12 mouse cellular contexts compared by ENCODE assay signal in the genomic region with DNA sequence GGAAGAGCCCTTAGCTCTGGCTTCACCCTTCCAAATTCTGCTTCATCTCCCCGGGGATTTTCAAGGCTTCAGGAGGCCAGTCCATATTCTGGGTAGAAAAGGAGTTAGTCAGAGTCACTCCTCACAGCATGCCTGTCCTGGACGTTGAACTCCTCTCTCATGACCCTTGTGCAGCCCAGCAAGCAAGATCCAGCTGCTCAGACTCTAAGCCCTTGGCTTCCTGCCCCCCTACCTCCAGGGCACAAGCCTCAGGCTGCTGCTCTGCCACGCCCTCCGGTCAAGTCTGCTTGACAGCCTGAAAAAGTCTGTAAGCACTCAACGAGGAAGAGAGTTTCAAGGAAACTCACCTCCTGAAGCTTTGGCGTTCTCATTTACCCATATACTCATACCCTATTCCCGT. TPM values are rescaled to one million over a fixed set of nuclear protein-coding genes. Genes with fewer than 3 reads are reported as not detected.
DNase-seq lines count a peak whose midpoint lies in the region; ATAC-seq and TF ChIP-seq lines count a peak whose summit lies in the region.
"Had no signal": no experiment of that assay in that cellular context is flagged by ENCODE, and none has a peak within 500 bp of the region (broad histone marks: within the 10 kb centered on the region; RNA-seq: fewer than 3 reads in every experiment).

No protein-coding gene starts in this region.

- peak overlapping the region; percentile 94 for H3K27ac ChIP-seq in ES-Bruce4 (ENCODE audit: insufficient read depth, low read length)
- no peak overlapping the region for H3K27ac ChIP-seq in intestine, embryonic 15.5 days
- H3K27ac ChIP-seq in lung, postnatal 0 days (ENCODE audit: low read length), result peak overlapping the region; percentile 38; the same call in 1 of the 2 replicates
- no peak overlapping the region for H3K27ac ChIP-seq in forebrain, embryonic 14.5 days (ENCODE audit: low read depth, low read length)
- H3K27ac ChIP-seq: hindbrain, embryonic 15.5 days had no signal

- peak; percentile 98 for TF ChIP-seq EP300 in ES-Bruce4 (IDR thresholded peaks at IDR 0.05; ENCODE audit: insufficient read depth, low read depth, low read length)
- TF ChIP-seq EP300 in lung, postnatal 0 days (IDR thresholded peaks at IDR 0.05), result 0 out of 2 replicates have a peak, but pooled peaks have one; percentile 18

- no peak for TF ChIP-seq POLR2A in ES-Bruce4 (IDR thresholded peaks at IDR 0.05; ENCODE audit: insufficient read depth, low read length)

- H3K9ac ChIP-seq in ES-Bruce4 (ENCODE audit: low read depth, poor library complexity, severe bottlenecking), result 0 out of 2 replicates have a peak overlapping the region, but pooled peaks have one; percentile 40
- H3K9ac ChIP-seq in intestine, embryonic 15.5 days, result no peak overlapping the region
- no peak overlapping the region for H3K9ac ChIP-seq in lung, postnatal 0 days (replicated peaks; ENCODE audit: low read depth)
- H3K9ac ChIP-seq in forebrain, embryonic 14.5 days (ENCODE audit: low read length), result no peak overlapping the region
- H3K9ac ChIP-seq: hindbrain, embryonic 15.5 days had no signal

- H3K4me1 ChIP-seq in ES-Bruce4 (ENCODE audit: control insufficient read depth, insufficient read depth, low read length), result peaks cover 12% of the 10 kb centered on the region
- no peaks in the 10 kb centered on the region for H3K4me1 ChIP-seq in intestine, embryonic 15.5 days (replicated peaks)
- H3K4me1 ChIP-seq in lung, postnatal 0 days (ENCODE audit: insufficient read depth, low read depth, low read length), result peaks cover 10% of the 10 kb centered on the region; the same call in 1 of the 2 replicates
- H3K4me1 ChIP-seq in forebrain, embryonic 14.5 days (ENCODE audit: control insufficient read depth, insufficient read depth, low read length), result 0 out of 2 replicates have a peak, but pooled peaks cover under 1% of the 10 kb centered on the region

- DNase-seq in gastrocnemius, postnatal 14 days, result peak; percentile 21
- DNase-seq in gastrocnemius, postnatal 25 days, result no peak
- peak; percentile 81 for DNase-seq in lung, postnatal 0 days (ENCODE audit: low spot score)
- DNase-seq in forebrain, embryonic 14.5 days (ENCODE audit: low spot score), result no peak
- no peak for DNase-seq in cerebellum, adult 8-10 months
- DNase-seq: embryo, embryonic 11 days; left cerebral cortex, postnatal 4 days; right cerebral cortex, adult 18-20 months had no signal

- H3K9me3 ChIP-seq in ES-Bruce4 (replicated peaks; ENCODE audit: control insufficient read depth, insufficient read depth, low read length, poor library complexity, severe bottlenecking), result 0 out of 2 replicates have a peak, but pooled peaks cover 4% of the 10 kb centered on the region
- H3K9me3 ChIP-seq in intestine, embryonic 15.5 days, result no peaks in the 10 kb centered on the region
- no peaks in the 10 kb centered on the region for H3K9me3 ChIP-seq in lung, postnatal 0 days (ENCODE audit: low read length)
- no peaks in the 10 kb centered on the region for H3K9me3 ChIP-seq in forebrain, embryonic 14.5 days (replicated peaks; ENCODE audit: control insufficient read depth, low read length)
- H3K9me3 ChIP-seq: hindbrain, embryonic 15.5 days had no signal

- WGBS in intestine, embryonic 15.5 days, result 64% methylated on average over 7 of the region's 7 CpGs
- 40% methylated on average over 7 of the region's 7 CpGs for WGBS in lung, postnatal 0 days
- WGBS in forebrain, embryonic 14.5 days, result 75% methylated on average over 7 of the region's 7 CpGs

- H3K36me3 ChIP-seq in ES-Bruce4 (ENCODE audit: control insufficient read depth, insufficient read depth, low read length, poor library complexity, severe bottlenecking), result peaks cover 26% of the 10 kb centered on the region
- 0 out of 2 replicates have a peak, but pooled peaks cover 2% of the 10 kb centered on the region for H3K36me3 ChIP-seq in intestine, embryonic 15.5 days
- no peaks in the 10 kb centered on the region for H3K36me3 ChIP-seq in lung, postnatal 0 days (ENCODE audit: insufficient read depth, low read length)
- peaks cover 22% of the 10 kb centered on the region; the same call in 1 of the 2 replicates for H3K36me3 ChIP-seq in forebrain, embryonic 14.5 days (ENCODE audit: control insufficient read depth, insufficient read depth, low read length)

- no peak overlapping the region for H3K4me3 ChIP-seq in ES-Bruce4 (ENCODE audit: low read depth, low read length)
- H3K4me3 ChIP-seq in intestine, embryonic 15.5 days (replicated peaks), result no peak overlapping the region
- H3K4me3 ChIP-seq in lung, postnatal 0 days (ENCODE audit: low read depth, low read length), result no peak overlapping the region
- no peak overlapping the region for H3K4me3 ChIP-seq in forebrain, embryonic 14.5 days (ENCODE audit: low read depth, low read length)
- H3K4me3 ChIP-seq: hindbrain, embryonic 15.5 days had no signal

- intact Hi-C loops in gastrocnemius, postnatal 14 days (cut with DNase I; ENCODE audit: low total_unique reads), result no loop called here

- ATAC-seq in intestine, embryonic 15.5 days, result peak; percentile 77
- ATAC-seq in lung, postnatal 0 days, result peak; percentile 82
- ATAC-seq in forebrain, embryonic 14.5 days, result no peak
- ATAC-seq in erythroblast, adult 5-6 weeks (replicated peaks; ENCODE audit: low FRiP score, poor library complexity, severe bottlenecking), result no peak

- no peak for TF ChIP-seq CTCF in ES-Bruce4 (IDR thresholded peaks at IDR 0.05; ENCODE audit: low read depth, low read length)
- TF ChIP-seq CTCF in lung, postnatal 0 days (IDR thresholded peaks at IDR 0.05), result no peak

- H3K4me2 ChIP-seq in intestine, embryonic 15.5 days (replicated peaks), result no peak overlapping the region
- H3K4me2 ChIP-seq in lung, postnatal 0 days (replicated peaks; ENCODE audit: low read depth, low read length), result no peak overlapping the region
- no peak overlapping the region for H3K4me2 ChIP-seq in forebrain, embryonic 14.5 days (ENCODE audit: low read length)
- H3K4me2 ChIP-seq: hindbrain, embryonic 15.5 days had no signal

- H3K27me3 ChIP-seq in ES-Bruce4 (ENCODE audit: control insufficient read depth, insufficient read depth, low read length, poor library complexity, severe bottlenecking), result no peaks in the 10 kb centered on the region
- no peaks in the 10 kb centered on the region for H3K27me3 ChIP-seq in intestine, embryonic 15.5 days (replicated peaks)
- no peaks in the 10 kb centered on the region for H3K27me3 ChIP-seq in lung, postnatal 0 days (replicated peaks; ENCODE audit: insufficient read depth, low read length)
- no peaks in the 10 kb centered on the region for H3K27me3 ChIP-seq in forebrain, embryonic 14.5 days (replicated peaks; ENCODE audit: control insufficient read depth, insufficient read depth, low read length)
- H3K27me3 ChIP-seq: hindbrain, embryonic 15.5 days had no signal

RNA-seq across cellular contexts. Expression of gene Plekhm1, which starts 5.9 kb away (rescaled TPM):
- total RNA-seq in gastrocnemius, postnatal 14 days (2021), result 1 to 10 TPM; 7.9 to 9.3 TPM
- total RNA-seq in gastrocnemius, postnatal 25 days (2021), result 1 to 10 TPM; 9.3 to 9.4 TPM
- 20.8 and 22.0 TPM in 2 replicates for polyA plus RNA-seq in ES-Bruce4 (2011; ENCODE audit: insufficient read depth, insufficient read length, low read depth, missing spikeins)
- polyA plus RNA-seq in intestine, embryonic 15.5 days (2015; fragmentation: Nextera tagmentation; extraction: Ambion mirVana), result 5.6 and 6.2 TPM in 2 replicates
- 8.1 and 9.4 TPM in 2 replicates for polyA plus RNA-seq in lung, postnatal 0 days (2015; fragmentation: Nextera tagmentation; extraction: Ambion mirVana)
- polyA plus RNA-seq in forebrain, embryonic 14.5 days (2014; fragmentation: Nextera tagmentation; extraction: Ambion mirVana), result 7.5 and 10.0 TPM in 2 replicates
- 27.9 and 36.4 TPM in 2 replicates for total RNA-seq in erythroblast, adult 5-6 weeks (2015; ENCODE audit: low replicate concordance)
- 25.6 and 25.7 TPM in 2 replicates for total RNA-seq in erythroblast, adult 5-6 weeks (2017; ENCODE audit: low replicate concordance)

RNA-seq across cellular contexts. Expression of gene Arhgap27, which starts 43.1 kb away (rescaled TPM):
- total RNA-seq in gastrocnemius, postnatal 14 days (2021), result 10 to 100 TPM in 1 of 2 experiments, 1 to 10 TPM in 1; 7.5 to 13.5 TPM
- 1 to 10 TPM; 3.0 to 4.6 TPM for total RNA-seq in gastrocnemius, postnatal 25 days (2021)
- polyA plus RNA-seq in ES-Bruce4 (2011; ENCODE audit: insufficient read depth, insufficient read length, low read depth, missing spikeins), result 8.5 and 9.8 TPM in 2 replicates
- polyA plus RNA-seq in intestine, embryonic 15.5 days (2015; fragmentation: Nextera tagmentation; extraction: Ambion mirVana), result 33.0 and 36.2 TPM in 2 replicates
- polyA plus RNA-seq in lung, postnatal 0 days (2015; fragmentation: Nextera tagmentation; extraction: Ambion mirVana), result 18.5 and 20.0 TPM in 2 replicates
- 1.5 and 2.3 TPM in 2 replicates for polyA plus RNA-seq in forebrain, embryonic 14.5 days (2014; fragmentation: Nextera tagmentation; extraction: Ambion mirVana)
- 5.6 and 7.9 TPM in 2 replicates for total RNA-seq in erythroblast, adult 5-6 weeks (2015; ENCODE audit: low replicate concordance)
- total RNA-seq in erythroblast, adult 5-6 weeks (2017; ENCODE audit: low replicate concordance), result 4.9 and 5.7 TPM in 2 replicates

Comparison
In these comparisons a context has a peak if more than half of its experiments do, and no peak if none do; other contexts are left out.
1. DNase-seq: peak in gastrocnemius, postnatal 14 days (single experiment) and lung, postnatal 0 days (single experiment); none in gastrocnemius, postnatal 25 days (single experiment), forebrain, embryonic 14.5 days (single experiment) and cerebellum, adult 8-10 months (single experiment).
2. H3K27ac ChIP-seq: peak in ES-Bruce4 (single experiment) and lung, postnatal 0 days (single experiment); none in intestine, embryonic 15.5 days (single experiment) and forebrain, embryonic 14.5 days (single experiment).
3. ATAC-seq: peak in intestine, embryonic 15.5 days (single experiment) and lung, postnatal 0 days (single experiment); none in forebrain, embryonic 14.5 days (single experiment) and erythroblast, adult 5-6 weeks (single experiment).